Mouse (Mus musculus): ENCODE results near the gene Terf2.

The Terf2 gene

GRCm38 (mm10) chr8:107096366-107097036 is at the start of gene Terf2:
Terf2 (minus strand) TSS chr8:107096547.
- DNase-seq, result peak; percentile 96

GRCm38 (mm10) chr8:107143501-107143900 is 47.2 kb upstream of the Terf2 start:
- peak; percentile 59 for DNase-seq

- DNase-seq, result no peak
These were observed 46.2 kb upstream of the Terf2 start for GRCm38 (mm10) chr8:107142539-107142938.

- DNase-seq, result peak; percentile 55
These were observed 43.5 kb upstream of the Terf2 start for GRCm38 (mm10) chr8:107139704-107140470.

- no peak for DNase-seq
These were observed 42.0 kb upstream of the Terf2 start for GRCm38 (mm10) chr8:107138338-107138737.

- DNase-seq, result no peak
These were observed 41.2 kb upstream of the Terf2 start for GRCm38 (mm10) chr8:107137591-107137990.

- no peak for DNase-seq
These were observed 39.8 kb upstream of the Terf2 start for GRCm38 (mm10) chr8:107136003-107136612.

- peak; percentile 60 for DNase-seq
These were observed 37.5 kb upstream of the Terf2 start for GRCm38 (mm10) chr8:107133881-107134280.

GRCm38 (mm10) chr8:107132581-107133491 is 36.5 kb upstream of the Terf2 start:
- DNase-seq, result peak; percentile 53

GRCm38 (mm10) chr8:107130028-107130427 is 33.7 kb upstream of the Terf2 start:
- no peak for DNase-seq

GRCm38 (mm10) chr8:107129171-107130025 is 33.1 kb upstream of the Terf2 start:
- DNase-seq, result peak; percentile 81

- no peak for DNase-seq
These were observed 28.0 kb upstream of the Terf2 start for GRCm38 (mm10) chr8:107124343-107124742.

- DNase-seq, result peak; percentile 35
These were observed 26.8 kb upstream of the Terf2 start for GRCm38 (mm10) chr8:107123063-107123614.

- DNase-seq, result peak; percentile 70
These were observed 25.4 kb upstream of the Terf2 start for GRCm38 (mm10) chr8:107121681-107122291.

- DNase-seq, result no peak
These were observed 24.5 kb upstream of the Terf2 start for GRCm38 (mm10) chr8:107120806-107121205.

GRCm38 (mm10) chr8:107119412-107119811 is 23.1 kb upstream of the Terf2 start:
- DNase-seq, result no peak

GRCm38 (mm10) chr8:107118803-107119233 is 22.5 kb upstream of the Terf2 start:
- peak; percentile 71 for DNase-seq

GRCm38 (mm10) chr8:107117019-107117418 is 20.7 kb upstream of the Terf2 start:
- DNase-seq, result peak; percentile 56

- peak; percentile 90 for DNase-seq
These were observed 19.7 kb upstream of the Terf2 start for GRCm38 (mm10) chr8:107116023-107116422.

- no peak for DNase-seq
These were observed 18.6 kb upstream of the Terf2 start for GRCm38 (mm10) chr8:107115008-107115320.

Measured in kidney, postnatal 10 days (tissue).